Mouse (Mus musculus) layer of hippocampus, postnatal 10 days (tissue): ENCODE measurements around the gene Rundc3a. TPM values are rescaled to one million over a fixed set of nuclear protein-coding genes. Genes with fewer than 3 reads are reported as not detected.
"Not testable (repeated sequence)": the region's sequence is repeated elsewhere in the genome, so short reads cannot be mapped to it uniquely, and the experiment has no call there.

Experiments
- DNase-seq, 2 experiments: peaks; one replicate each; pipeline ENCODE4 v3.0.0; 2021; ENCODE audit warnings: low spot score in 2 of 2
- total RNA-seq, 2 experiments: library from RNA; stranded (reverse); gene quantifications; 2 replicates each; pipeline ENCODE4 v1.2.3; 2021

The Rundc3a gene
- total RNA-seq, 2 experiments from 2014 or later = 356 to 431 TPM

- DNase-seq = peak; percentile 93 to 94
Observed at GRCm38 (mm10) chr11:102408344-102408876, 15.2 kb downstream of the Rundc3a start.

GRCm38 (mm10) chr11:102408888-102409794 is 15.9 kb downstream of the Rundc3a start:
- DNase-seq = no peak

- DNase-seq = no peak
Observed at GRCm38 (mm10) chr11:102409795-102410330, 16.7 kb downstream of the Rundc3a start.

GRCm38 (mm10) chr11:102410345-102410744 is 17.1 kb downstream of the Rundc3a start:
- not testable (repeated sequence) for DNase-seq

- no peak for DNase-seq
Observed at GRCm38 (mm10) chr11:102411061-102411460, 17.9 kb downstream of the Rundc3a start.

GRCm38 (mm10) chr11:102411704-102412103 is 18.5 kb downstream of the Rundc3a start:
- DNase-seq = peak; percentile 93 to 94

- no peak for DNase-seq
Observed at GRCm38 (mm10) chr11:102413059-102413458, 19.9 kb downstream of the Rundc3a start.

GRCm38 (mm10) chr11:102415034-102415802 is 22.0 kb downstream of the Rundc3a start:
- DNase-seq = no peak

- no peak for DNase-seq
Observed at GRCm38 (mm10) chr11:102417160-102417559, 24.0 kb downstream of the Rundc3a start.

- no peak for DNase-seq
Observed at GRCm38 (mm10) chr11:102418887-102419286, 25.7 kb downstream of the Rundc3a start.

GRCm38 (mm10) chr11:102421559-102421958 is 28.4 kb downstream of the Rundc3a start:
- DNase-seq = no peak

- DNase-seq = no peak
Observed at GRCm38 (mm10) chr11:102424666-102425065, 31.5 kb downstream of the Rundc3a start.

- no peak for DNase-seq
Observed at GRCm38 (mm10) chr11:102425555-102426316, 32.5 kb downstream of the Rundc3a start.

GRCm38 (mm10) chr11:102428981-102429540 is 35.9 kb downstream of the Rundc3a start:
- DNase-seq = peak; percentile 9 to 12

GRCm38 (mm10) chr11:102429551-102429950 is 36.3 kb downstream of the Rundc3a start:
- DNase-seq = no peak

- peak; percentile 82 to 87 for DNase-seq
Observed at GRCm38 (mm10) chr11:102430121-102431017, 37.2 kb downstream of the Rundc3a start, which contains the start of gene Grn. TSS of gene Grn (plus strand) at chr11:102430315.

- peak; percentile 85 to 88 for DNase-seq
Observed at GRCm38 (mm10) chr11:102431018-102431645, 37.9 kb downstream of the Rundc3a start.

- no peak for DNase-seq
Observed at GRCm38 (mm10) chr11:102431728-102432114, 38.5 kb downstream of the Rundc3a start.
